Mouse (Mus musculus) thymus, adult 2 months (tissue): ENCODE data around the gene Gstt3.

ENCODE experiments used
- CTCF ChIP-seq: fragments of 200-500 bp; IDR thresholded peaks from 2 replicates; pipeline ENCODE4 v1.5.1; 2012; ENCODE audit warnings: mild to moderate bottlenecking, control low read depth, low read length, moderate library complexity, borderline replicate concordance; ENCODE audit not compliant: control insufficient read depth, poor library complexity, insufficient read depth; ENCODE audit errors: extremely low read depth
- POLR2A ChIP-seq: fragments of 200-500 bp; IDR thresholded peaks from 2 replicates; pipeline ENCODE4 v1.6.1; 2012; ENCODE audit warnings: mild to moderate bottlenecking, low read length, control low read depth, moderate library complexity; ENCODE audit not compliant: control insufficient read depth, poor library complexity, insufficient read depth; ENCODE audit errors: extremely low read depth

- TF ChIP-seq CTCF (no peak), POLR2A (no peak)
These were observed 8.0 kb upstream of the Gstt3 start for GRCm38 (mm10) chr10:75789081-75789735.
